Mouse (Mus musculus) hindbrain, embryonic 14.5 days (tissue): ENCODE data around the gene Piezo1. TPM values are rescaled to one million over a fixed set of nuclear protein-coding genes. Genes with fewer than 3 reads are reported as not detected.
A peak's percentile ranks its signal among the peaks of the same experiment; 100 is the strongest.

Experiments used
- ATAC-seq: fragments of 200-750 bp; cut with Nextera tagmentation; 2 replicates; pipeline ENCODE4 v1.8.0; 2017; ENCODE audit warnings: moderate number of reproducible peaks, mild to moderate bottlenecking, moderate TSS enrichment, moderate library complexity; ENCODE audit not compliant: low FRiP score
- DNase-seq: peaks from one replicate; pipeline ENCODE4 v3.0.0-alpha.2; 2015; ENCODE audit warnings: low spot score
- H3K27ac ChIP-seq: fragments of 300-500 bp; sonication (generic); 2 replicates; pipeline ENCODE4 v1.5.1; 2014; ENCODE audit warnings: mild to moderate bottlenecking, moderate library complexity
- H3K27me3 ChIP-seq: fragments of 300-500 bp; sonication (generic); 2 replicates; pipeline ENCODE4 v1.6.1; 2014; ENCODE audit warnings: mild to moderate bottlenecking, low read length, mixed read lengths; ENCODE audit not compliant: control insufficient read depth, insufficient read depth
- H3K36me3 ChIP-seq: fragments of 300-500 bp; sonication (generic); replicated peaks from 2 replicates; pipeline ENCODE4 v1.6.1; 2014; ENCODE audit not compliant: control insufficient read depth, insufficient read depth
- H3K4me1 ChIP-seq: fragments of 300-500 bp; sonication (generic); replicated peaks from 2 replicates; pipeline ENCODE4 v1.6.1; 2014; ENCODE audit warnings: antibody characterized with exemption, low read length, mixed read lengths; ENCODE audit not compliant: control insufficient read depth, insufficient read depth
- H3K4me2 ChIP-seq: fragments of 300-500 bp; sonication (generic); replicated peaks from 2 replicates; pipeline ENCODE4 v1.6.1; 2014; ENCODE audit warnings: mild to moderate bottlenecking, moderate library complexity
- H3K4me3 ChIP-seq: fragments of 300-500 bp; sonication (generic); replicated peaks from 2 replicates; pipeline ENCODE4 v1.5.1; 2014; ENCODE audit warnings: mild to moderate bottlenecking, low read length
- H3K9ac ChIP-seq: fragments of 300-500 bp; sonication (generic); 2 replicates; pipeline ENCODE4 v1.6.1; 2014
- H3K9me3 ChIP-seq: fragments of 300-500 bp; sonication (generic); 2 replicates; pipeline ENCODE4 v1.6.1; 2016; ENCODE audit warnings: low read length; ENCODE audit not compliant: control insufficient read depth
- WGBS: fragments of 180-500 bp; shearing (Covaris S2); extraction: QIAGEN DNeasy Blood & Tissue Kit; methylation state at CpG from one replicate; pipeline ENCODE4 v1.1.7; 2014; 5-methylcytosine and 5-hydroxymethylcytosine counted together
- microRNA-seq: library from miRNA; unstranded; fragments of <30 nt; microRNA quantifications from one replicate; pipeline ENCODE4, GENCODE M21; 2016
- polyA plus RNA-seq: library from polyadenylated mRNA; unstranded; fragments of >200 nt; fragmentation: Nextera tagmentation; extraction: Ambion mirVana; gene quantifications from 2 replicates; pipeline ENCODE4 v1.2.1, GENCODE M21; 2014

The Piezo1 gene
- polyA plus RNA-seq, 1 experiment from 2014 or later: 3.1 TPM

DNA sequence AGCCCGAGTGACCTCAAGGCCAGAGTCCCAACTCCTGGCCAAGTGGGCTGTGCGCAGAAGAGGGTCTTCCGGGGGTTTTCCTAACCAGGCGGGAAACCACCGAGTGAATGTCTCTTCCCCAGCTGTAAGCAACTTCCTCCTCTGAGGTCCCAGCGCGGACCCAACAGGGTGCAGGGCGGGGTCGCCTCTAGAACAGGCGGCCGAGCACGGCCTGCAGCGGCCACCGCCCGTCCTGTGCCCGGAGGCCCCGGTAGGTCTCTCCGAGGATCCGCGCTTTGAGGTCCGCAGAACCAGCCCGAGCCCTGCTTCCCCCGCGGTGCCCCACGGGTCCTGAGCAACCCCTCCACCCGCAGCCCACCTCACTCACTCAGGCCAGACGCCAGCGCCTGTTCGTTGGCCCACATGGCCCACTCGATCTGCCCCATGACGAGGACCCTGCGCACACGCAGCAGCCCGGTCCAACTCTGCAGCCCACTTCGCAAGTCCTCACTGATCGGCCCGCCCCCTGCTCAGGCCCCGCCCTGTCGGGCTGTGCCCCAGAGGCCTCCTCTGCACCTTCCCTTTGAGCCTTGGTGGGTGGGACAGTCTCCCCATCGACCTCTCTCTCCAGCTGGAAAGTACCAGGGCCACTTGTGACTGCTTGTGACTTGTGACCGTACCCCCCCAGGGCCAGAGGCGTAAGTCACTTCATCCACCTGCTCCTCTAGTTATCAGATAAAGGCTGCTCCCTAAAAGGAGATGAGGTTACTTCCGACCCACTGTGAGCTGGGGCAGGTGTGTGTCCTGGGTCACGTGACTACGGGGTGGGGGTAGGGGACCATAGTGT lies 118.5 kb downstream of the Piezo1 start, which contains the start of gene Cyba:
TSS of gene Cyba (minus strand) at position 488 of the 826 bp plus-strand sequence.
- Histone ChIP-seq H3K4me3 (peak within 1 kb of the TSS; percentile 30), H3K27me3 (peaks cover 6% of the 10 kb centered on the region; the same call in 1 of the 2 replicates), H3K27ac (no peak within 1 kb of the TSS), H3K36me3 (peaks cover 43% of the 10 kb centered on the region), H3K4me2 (peak within 1 kb of the TSS; percentile 52), H3K9ac (peak within 1 kb of the TSS; percentile 46), H3K4me1 (peaks cover 9% of the 10 kb centered on the region), H3K9me3 (no peaks in the 10 kb centered on the region)
- 7% methylated on average over 44 of the region's 45 CpGs for WGBS
- DNase-seq (no peak), ATAC-seq (peak; percentile 55; the same call in 1 of the 2 replicates)

Small RNAs within 50 kb of the gene (microRNA-seq; reads per million reads assigned to microRNA genes)
- not detected for gene Gm24366

Other genes with a start within 250 kb of the Piezo1 start
- gene Trhr2, start 190.6 kb downstream of the Piezo1 start, polyA plus RNA-seq: 0.21 TPM in 1 of 2 replicates, not detected in the other
- 22.9 and 23.4 TPM in 2 replicates for gene Zc3h18, start 174.7 kb downstream of the Piezo1 start, polyA plus RNA-seq
- gene Il17c, start 129.3 kb downstream of the Piezo1 start, polyA plus RNA-seq: not detected in 2 replicates
- 35.7 and 44.3 TPM in 2 replicates for gene Cyba, start 118.4 kb downstream of the Piezo1 start, polyA plus RNA-seq
- gene Mvd, start 107.9 kb downstream of the Piezo1 start, polyA plus RNA-seq: 61.3 and 75.6 TPM in 2 replicates
- gene Snai3, start 90.6 kb downstream of the Piezo1 start, polyA plus RNA-seq: not detected in 2 replicates
- 31.6 and 32.6 TPM in 2 replicates for gene Rnf166, start 75.3 kb downstream of the Piezo1 start, polyA plus RNA-seq
- gene Ctu2, start 75.2 kb downstream of the Piezo1 start, polyA plus RNA-seq: 77.8 and 80.2 TPM in 2 replicates
- gene Cdt1, start 16.7 kb upstream of the Piezo1 start, polyA plus RNA-seq: 6.2 and 8.1 TPM in 2 replicates
- 183 and 187 TPM in 2 replicates for gene Aprt, start 25.6 kb upstream of the Piezo1 start, polyA plus RNA-seq
- 5.8 and 6.0 TPM in 2 replicates for gene Galns, start 60.1 kb upstream of the Piezo1 start, polyA plus RNA-seq
- 118 and 130 TPM in 2 replicates for gene Trappc2l, start 60.3 kb upstream of the Piezo1 start, polyA plus RNA-seq
- not detected in 2 replicates for gene Pabpn1l, start 71.4 kb upstream of the Piezo1 start, polyA plus RNA-seq
- 22.4 and 27.7 TPM in 2 replicates for gene Cbfa2t3, start 147.8 kb upstream of the Piezo1 start, polyA plus RNA-seq
- 14.5 and 16.5 TPM in 2 replicates for gene Acsf3, start 224.2 kb upstream of the Piezo1 start, polyA plus RNA-seq